Mouse (Mus musculus): ENCODE results near the gene Rheb.
"Not testable (repeated sequence)": the region's sequence is repeated elsewhere in the genome, so short reads cannot be mapped to it uniquely, and the experiment has no call there.

Rheb gene

DNA sequence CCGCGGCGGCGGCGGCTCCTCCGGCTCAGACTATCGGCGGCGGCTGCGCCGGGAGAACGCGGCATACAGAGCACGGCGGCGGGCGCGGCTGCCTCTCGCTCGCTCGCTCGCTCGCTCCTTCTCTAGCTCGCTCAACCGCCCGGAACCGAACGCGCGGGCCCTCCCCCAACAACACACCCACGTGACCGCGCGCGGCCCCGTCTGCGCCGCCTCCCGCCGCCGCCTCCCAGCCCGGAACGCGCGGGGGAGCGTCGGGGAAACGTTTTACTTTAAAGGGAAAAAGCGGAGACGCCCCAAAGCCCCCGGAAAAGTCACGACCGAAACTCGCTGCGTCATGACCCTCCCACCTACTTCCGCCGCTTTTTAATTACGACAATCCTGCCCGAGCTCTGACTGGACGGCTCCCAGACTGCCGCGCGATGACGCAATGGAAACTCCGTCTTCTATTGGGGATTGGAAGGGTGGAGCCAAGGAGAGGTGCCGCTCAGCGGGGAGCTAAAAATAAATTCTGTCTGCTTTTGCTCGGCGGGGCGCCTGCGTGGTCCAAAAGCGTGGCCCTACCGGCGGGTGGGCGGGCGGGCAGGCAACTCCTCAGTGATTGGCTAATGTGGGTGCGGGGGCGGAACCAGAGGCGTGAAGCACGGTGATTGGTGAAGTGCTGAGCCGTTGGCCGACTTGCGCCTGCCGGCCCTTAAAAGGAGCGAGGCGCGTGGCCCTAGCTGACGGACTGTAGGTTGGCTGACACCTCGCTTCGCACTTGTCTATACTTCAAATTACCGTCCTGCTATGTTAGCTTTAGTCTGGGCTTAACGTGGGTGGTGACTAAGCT, at the start of gene Rheb:
Gene Rheb, minus strand, starts transcription at position 351 of the 829 bp plus-strand sequence.
- DNase-seq, result peak; percentile 99

DNA sequence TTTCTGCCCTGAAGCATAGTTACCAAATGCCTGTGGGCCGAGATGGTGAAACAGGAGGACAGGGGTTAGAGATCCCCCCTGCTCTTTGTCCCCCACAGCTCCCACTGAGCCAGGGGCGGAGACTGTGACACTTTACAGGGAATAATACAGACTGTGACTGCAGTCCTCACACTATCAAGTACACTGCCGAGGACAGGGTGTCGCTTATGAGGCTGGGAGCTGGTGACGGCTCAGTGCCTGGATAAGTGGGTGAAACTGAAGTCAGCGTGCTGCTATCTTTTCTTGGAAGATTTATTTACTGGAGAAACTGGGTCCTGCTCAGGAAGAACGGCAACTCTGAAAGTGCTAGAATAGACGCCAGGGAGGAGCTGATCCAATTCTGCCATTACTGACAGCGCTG, 47.4 kb upstream of the Rheb start:
- DNase-seq, result no peak

DNA sequence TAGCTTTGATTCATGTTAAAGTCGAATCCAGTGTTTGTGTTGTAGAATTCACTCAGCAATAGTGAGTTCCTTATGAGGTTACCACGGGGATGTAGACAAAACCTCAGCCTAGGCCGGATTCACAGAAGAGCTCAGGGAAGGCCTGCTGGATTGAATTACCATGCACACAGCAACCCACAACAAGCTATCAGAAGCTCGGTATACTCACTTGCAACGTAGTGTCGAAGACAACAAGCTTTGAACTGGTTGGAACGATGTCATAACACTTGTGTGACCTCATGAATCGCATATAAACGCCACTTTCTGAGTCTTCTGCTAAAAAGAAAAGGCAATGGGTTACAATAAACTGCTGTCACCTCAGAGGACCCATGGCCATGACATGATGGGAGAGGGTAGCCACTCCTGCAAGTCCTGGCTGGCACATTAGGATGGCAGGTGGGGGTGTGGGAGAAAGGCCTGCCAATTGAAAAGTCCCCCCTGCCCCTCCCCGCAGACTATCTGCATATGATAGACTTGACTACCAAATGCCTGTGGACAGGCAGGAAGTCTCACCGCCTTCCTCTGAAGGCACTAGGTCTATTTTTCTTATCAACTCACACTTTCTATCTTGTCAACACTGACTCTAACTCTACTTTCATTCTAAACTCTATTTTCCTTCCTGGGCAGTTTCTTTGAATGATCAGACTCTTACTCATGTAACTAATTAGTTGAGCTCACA, 46.6 kb upstream of the Rheb start:
- no peak for DNase-seq

DNA sequence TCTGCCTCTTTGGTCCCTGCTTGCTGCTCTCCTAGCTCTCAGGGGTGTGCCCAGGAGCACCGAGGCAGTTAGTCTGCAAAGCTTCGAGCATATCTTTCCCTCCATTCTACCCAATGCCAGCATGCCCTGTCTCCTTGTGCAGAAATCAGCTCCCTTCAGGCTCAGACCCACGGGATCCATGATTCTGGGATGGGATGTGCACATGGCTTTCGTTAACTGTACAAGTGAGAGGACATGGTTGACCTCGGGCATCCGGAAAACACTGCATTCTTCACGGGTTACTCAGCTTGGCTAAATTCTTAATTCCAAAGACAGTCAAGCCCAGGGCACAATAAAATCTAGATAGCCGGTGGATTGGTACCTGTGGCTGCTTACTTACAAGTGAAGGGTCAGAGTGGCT, 44.8 kb upstream of the Rheb start:
- no peak for DNase-seq

DNA sequence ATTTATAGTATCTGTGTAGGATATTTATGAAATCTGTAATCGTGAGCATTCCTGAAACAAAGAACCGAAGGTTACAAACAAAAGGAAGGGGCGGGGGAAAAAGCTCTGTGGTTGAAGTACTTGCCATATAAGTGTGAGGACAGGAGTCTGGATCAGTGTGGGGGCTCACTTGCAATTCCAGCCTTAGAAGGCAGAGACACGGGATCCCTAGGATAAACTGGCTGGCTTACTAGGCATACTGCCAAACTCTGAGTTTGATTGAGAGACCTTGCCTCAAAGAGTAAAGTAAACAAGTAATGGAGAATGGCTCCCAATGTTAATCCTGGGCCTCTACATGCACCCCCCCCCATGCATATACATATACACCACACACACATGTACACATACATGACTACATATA, 36.3 kb upstream of the Rheb start:
- DNase-seq, result no peak

DNA sequence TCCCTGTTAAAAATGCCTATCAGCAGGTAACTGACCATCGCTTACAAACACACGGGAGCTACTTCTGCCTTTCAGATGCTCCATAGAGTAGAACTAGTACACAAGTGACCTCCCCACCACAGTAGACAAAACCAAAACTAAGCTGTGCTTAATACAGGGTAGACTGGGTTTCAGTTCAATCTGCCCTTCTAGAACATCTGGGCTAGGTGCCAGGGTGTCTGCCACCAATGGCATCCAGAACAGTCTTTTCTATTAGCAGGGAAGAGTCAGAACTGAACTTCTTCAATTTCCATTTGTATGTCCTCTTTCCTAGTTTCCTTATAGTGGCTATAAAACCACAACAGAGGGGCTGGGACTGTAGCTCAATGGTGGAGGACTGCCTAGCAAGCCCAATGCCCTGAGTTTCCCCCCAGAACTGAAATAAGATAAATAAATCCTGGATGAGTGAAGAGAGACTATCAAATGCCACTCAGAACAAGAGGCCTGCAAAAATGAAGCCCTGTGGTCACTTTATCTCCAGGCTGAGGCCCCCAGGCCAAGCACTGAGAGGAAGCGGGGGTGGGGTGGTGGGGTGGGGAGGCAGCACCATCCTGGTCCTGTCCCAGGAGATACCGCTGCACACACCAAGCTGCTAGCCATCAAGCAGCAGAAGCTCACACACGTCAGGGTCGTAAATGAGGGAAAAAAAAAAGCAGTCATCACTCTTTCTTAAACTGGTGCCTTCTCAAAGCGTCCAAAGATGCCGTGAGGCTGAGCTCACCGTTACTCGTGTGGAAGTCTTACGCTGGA, 35.6 kb upstream of the Rheb start:
- no peak for DNase-seq

DNA sequence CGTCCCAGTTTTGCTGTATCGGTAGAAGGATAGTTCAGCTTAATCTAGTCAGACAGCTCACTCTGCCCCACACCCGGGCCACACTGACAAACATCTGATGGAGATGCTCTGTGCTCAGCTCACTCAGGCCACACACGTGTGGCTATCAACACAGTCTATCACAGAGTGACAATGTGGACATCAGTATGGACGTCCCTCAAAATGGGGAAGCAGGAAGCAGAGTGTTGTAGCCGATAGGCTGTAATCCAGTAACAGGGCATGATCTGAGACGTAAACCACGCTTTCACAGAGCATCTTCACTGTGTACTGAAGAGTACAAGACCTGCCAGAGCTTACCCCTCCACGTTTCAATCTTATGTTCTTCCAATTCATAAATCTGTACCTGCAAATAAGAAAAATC, 34.2 kb upstream of the Rheb start:
- no peak for DNase-seq

DNA sequence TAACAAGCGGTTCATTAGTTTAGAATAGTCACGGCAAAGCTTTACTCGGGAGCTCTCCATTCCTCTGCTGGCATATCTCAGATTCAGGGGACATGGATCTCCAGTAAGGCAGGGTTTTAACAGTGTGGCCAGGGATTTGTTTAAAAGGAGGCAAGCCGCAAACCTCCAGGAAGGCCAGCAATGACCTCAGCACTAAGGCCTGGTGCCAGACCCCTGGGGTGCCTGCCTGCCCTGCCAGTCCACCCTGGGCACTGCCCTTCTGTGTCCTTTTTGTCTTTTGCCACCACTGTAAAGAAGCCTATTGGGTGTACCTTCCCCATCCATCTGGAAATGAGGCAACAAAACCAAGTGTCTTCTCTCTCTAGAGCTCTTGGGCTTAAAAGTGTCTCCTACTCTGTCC, 31.7 kb upstream of the Rheb start:
- DNase-seq, result no peak

DNA sequence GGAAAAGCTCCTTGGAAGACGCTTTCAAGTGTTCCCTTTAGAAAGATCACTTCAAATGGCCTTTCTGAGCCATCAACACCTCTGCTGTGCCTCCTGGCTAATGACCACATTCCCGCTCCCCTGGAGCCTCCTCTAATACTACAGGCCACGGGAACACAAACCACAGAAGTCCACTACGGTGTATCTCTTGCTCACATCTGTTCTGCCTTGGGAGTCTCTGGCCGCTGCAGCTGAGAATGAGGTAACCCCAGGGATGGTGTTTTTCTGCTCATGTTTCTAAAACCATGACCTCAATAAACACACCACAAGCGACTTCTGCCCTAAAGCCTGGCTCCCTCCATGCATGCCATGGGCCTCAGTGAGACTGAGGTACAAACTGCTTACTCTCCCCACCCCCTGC, 30.8 kb upstream of the Rheb start:
- no peak for DNase-seq

DNA sequence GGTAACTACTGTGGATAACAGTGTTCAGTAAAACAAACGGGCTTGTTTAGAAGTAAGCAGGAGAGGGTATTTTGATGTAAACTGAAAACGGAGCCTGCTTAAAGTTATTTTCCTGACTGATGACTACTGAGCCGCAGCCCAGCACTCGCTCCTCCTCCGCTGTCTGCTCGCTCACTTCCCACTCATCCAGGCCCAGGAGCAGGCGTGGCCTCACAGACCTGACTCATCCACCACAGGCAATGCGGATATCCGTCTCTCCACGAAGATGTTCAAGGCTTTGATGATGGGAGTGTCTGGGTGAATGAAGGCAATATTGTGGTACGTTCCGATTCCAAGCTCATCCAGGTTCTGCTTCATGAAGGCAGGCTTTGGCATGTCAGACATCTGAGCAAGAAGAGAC, 28.9 kb upstream of the Rheb start:
- DNase-seq, result no peak

DNA sequence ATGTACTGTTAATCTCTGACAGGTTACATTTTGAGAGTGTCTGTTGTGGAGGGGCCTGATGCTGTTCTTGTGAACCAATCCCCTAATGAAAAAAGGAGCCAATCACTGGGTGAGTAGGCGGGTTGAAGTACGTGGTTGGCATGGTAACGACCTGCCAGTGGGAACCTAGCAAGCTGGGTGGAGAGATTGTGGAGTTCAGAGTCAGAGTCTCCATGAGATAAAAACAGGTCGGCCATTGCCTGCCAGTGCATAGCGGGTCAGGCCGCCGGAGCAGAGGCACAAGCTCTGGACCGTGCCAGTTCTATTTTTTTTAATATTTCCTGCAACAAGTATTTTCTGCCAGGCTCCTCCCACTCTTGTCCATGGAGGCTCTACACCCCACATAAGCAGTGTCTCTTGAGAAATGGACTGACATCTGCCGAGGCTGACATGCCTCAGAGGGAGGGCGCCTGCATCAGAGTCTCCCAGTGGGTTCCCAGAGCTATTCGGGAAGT, 27.4 kb upstream of the Rheb start:
- DNase-seq, result no peak

DNA sequence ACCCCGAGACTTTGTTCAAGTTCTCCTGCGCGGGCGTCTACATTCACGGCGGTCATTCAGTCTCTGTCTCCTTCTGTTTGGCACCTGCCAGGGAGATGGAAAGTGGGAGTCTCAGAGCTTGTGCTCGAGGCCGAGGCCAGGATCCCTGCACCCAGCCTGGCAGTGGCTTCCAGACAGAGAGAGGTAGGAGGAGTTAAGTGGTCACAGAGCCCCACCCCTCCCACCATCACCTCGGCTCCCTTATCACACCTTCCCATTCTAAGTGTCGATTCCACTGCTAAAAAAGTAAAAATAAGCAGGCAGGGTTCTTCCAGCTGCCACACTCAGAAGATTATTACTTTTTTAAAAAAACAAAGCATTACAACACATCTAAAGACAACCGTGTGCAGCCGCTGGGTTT, 21.4 kb upstream of the Rheb start:
- DNase-seq, result no peak

DNA sequence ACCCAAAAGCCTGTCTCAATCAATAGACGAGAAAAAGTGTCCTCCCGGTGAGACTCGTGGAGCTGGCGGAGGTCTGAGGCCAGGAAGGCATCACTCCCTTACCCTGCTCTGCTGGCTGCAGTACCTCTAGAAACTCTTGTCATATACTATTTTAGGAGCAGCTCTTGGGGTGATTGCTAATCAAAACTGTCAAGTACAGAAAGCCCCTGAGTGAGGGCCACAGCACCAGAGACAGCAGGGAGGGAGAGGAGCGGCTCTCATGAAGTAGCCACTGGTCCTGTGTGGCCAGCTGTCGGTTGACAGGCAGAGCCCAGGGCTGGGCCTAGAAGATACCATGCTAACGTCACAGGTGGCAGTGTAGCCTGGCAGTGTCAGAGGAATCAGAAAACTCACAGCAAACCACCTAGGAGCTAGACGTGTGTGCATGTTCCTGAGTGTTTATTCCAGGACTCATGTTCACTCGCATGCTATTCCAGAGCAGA, 19.1 kb upstream of the Rheb start:
- DNase-seq, result no peak

DNA sequence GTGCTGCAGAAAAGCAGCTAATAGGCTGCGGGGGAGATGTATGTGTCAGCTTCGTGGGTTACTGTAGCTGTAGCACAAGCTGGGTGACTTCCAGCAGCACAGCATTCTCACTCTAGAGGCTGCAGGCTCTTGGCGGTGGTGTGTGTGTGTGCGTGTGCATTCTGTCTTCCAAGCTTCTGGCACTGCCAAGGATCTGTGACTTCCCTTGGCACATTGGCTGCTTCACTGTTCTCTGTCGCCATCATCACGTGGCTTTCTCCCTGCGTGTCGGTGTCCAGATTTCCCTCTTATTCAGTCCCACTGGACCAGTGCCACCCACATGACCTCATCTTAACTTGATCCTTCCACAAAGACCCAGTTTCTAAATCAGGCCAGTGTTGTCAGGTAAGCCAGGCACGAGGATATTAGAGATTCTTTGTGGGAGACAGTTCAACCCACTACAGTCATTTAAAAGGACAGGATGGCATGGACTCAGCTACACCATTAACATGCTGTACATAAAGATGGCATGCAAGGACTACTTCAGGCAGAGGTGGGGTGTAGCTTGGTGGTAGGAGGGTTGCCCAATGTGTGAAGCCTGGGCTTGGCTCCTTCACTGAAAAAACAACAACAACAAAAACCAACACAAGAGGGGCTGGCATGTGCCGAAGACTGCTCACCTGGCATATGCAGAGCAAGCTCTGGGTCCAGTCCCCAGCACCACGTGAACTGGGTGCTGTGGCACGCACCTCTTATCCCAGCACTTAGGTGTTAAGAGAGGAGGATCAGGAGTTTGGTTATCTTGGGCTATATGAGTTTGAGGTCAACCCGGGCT, 18.4 kb upstream of the Rheb start:
- peak; percentile 12 for DNase-seq

DNA sequence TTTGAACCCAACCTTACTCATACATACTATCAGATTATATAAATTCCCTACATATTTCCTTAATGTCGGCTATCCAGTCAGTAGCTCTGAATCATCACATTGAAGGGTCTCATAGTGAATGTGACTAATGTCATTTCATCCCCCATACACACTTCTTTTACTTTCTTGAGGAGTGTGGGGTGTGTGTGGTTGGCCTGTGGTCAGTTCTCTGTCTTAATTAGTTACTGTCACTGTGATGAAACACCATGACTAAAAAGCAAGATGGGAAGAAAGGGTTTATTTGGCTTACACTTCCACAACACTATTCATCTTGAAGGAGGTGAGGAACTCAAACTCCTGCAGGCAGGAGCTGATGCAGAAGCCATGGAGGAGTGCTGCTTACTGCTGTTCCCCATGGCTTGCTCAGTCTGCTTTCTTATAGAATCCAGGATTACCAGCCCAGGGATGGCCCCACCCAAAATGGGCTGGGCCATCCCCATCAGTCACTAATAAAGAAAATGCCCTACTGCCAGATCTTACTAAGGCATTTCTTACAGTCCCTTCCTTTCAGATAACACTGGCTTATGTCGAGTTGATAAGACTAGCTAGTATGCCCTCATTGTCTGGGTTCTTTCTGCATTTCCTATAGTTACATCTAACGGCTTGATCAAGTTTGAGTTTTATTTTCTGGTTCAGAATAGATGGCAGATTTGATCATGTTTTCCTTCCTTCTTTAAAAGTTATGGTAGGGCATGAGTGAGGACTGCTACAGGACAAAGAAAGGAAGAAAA, 17.5 kb upstream of the Rheb start:
- DNase-seq, result no peak

DNA sequence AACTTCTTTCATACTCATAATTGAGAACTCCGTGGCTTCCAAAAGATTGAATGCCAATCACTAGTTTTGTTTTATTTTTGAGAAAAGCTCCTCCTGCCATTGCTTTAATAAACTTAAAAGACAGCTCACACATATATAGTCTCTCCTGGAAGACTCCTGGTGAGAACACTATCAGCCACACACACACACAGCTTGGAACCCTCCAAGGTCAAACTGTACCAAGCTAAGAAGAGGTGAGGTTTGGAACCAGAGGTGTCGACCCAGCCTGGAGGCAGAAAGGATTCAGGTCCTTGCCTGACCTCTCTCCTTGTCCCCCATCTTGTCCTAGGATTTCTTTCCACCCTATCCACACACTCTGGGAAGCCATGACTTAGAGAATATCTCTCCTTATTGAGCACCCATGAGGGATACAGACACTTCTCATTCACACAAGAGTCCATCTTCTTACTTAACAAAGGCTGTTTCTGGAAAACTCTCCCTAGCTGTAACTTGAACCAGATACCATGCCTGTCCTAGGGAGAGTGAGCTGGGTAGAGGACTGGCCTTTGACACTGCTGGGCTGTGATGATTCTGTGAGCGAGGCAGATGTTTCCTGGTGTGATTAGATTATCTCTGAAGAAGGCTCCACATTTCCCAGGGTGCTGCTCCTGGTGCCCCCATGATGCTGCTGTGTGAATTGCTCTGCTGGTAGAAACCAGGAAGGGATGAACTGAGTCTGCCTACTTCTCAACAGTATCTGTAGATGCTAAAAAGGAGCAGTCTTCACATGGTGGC, 12.6 kb upstream of the Rheb start:
- no peak for DNase-seq

DNA sequence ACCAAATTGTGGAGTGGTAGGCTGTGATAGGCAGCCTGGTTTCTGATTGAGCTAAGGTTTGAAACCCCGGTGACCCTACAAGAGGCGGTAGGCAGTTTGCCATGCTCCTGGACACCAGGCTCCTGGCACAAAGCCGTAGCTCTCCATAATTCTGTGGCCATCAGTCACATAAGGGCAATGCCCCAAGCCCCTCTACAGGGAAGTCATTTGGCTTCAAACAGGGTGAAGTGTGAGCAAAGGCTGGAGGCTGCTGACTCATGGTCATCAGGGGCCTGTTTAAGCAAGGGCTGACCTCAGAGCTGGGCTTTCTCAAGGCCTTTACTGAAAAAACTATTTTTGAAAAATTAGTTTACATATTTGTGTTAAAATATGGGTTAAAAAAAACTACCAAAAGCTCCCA, 11.8 kb upstream of the Rheb start:
- no peak for DNase-seq

DNA sequence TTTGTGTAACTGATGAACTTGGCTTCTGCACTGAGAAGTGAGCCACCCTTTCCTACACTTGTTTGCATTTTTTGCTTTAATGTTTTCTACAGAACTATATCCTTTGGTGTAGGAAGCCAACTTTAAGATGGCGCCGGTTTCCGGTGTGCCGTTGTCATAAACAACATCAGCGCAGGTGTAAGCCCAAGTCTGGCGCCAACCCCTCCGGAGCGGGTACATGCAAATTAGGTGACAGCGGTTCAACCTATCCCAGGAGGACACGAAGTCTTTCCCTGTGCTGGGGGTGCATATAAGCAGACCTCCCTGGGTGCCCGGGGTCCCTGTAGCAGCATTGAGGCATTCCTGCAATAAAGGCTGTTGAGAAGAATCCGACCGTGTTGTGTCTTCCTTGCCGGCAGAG, 5.8 kb upstream of the Rheb start:
- not testable (repeated sequence) for DNase-seq

DNA sequence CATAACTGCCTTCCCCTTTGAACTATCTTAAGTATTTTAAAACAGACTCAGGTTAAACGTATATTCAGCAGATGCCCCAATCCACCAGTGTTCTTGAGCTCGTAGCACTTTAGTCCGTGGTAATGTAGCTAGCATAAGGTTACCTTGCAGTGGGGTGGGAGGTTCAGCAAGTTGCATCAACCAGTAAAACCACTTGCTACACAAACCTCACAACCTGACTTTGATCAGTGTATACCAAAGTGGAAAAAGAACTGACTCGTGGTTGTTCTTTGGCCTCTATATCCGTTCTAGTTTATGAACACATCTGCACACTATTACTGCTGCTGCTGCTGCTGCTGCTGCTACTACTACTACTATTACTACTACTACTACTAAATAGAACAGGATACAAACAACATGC, 1.4 kb upstream of the Rheb start:
- DNase-seq, result no peak

DNA sequence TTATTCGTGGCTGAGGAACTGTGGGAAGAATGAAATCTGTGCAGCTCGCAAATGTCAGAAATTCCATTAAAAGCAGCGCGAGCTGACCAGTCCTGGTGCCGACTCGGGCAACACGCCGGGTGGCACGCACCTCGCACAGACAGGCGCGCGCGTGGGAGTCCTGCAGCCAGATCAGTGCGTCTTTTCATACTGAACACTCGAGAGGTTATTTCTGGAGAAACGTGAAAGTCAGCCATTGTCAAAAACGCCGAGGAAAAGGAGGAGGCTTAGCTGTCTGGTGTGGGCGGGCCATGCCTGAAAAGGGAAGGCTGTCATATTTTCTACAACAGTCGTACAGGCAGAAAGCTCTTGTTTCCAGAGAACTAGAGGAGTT, 665 bp upstream of the Rheb start:
- DNase-seq, result no peak
